ENCODE assay signal across 24 mouse cellular contexts in the genomic region with DNA sequence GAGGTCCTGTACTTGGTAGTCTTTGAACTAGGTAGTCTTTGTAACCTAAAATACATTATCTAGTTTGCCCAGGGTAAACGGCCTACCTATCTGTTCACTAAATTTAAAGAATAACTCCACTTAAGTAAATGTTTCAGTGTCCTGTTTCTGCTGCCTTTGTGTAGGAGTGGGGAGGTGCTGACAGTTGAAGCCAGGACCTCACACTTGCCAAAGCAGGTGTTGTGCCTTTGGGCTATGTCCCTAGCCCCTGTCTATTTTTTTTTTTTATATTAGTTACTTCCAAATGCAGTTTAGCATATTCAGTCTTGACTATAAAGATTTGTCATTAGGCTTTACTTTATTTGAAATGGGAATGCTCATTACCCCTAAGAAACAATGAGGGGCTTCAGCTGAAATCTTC.
"Had no signal": no experiment of that assay in that cellular context is flagged by ENCODE, and none has a peak within 500 bp of the region (broad histone marks: within the 10 kb centered on the region; RNA-seq: fewer than 3 reads in every experiment).

No protein-coding gene starts in this region.

- DNase-seq: cerebellum, adult 9-10 months; cerebellum, adult 9-11 months; cerebellum, postnatal 10 days; cerebellum, postnatal 14 days; cerebellum, postnatal 25 days; cerebellum, postnatal 36 days; embryo, embryonic 11 days; forebrain, postnatal 0 days; gastrocnemius, adult 2 months; gastrocnemius, postnatal 10 days; gastrocnemius, postnatal 14 days; gastrocnemius, postnatal 25 days; gastrocnemius, postnatal 36 days; heart, adult 18-20 months; heart, adult 2 months had no signal

- H3K4me3 ChIP-seq: embryonic facial prominence, embryonic 10.5 days; embryonic facial prominence, embryonic 12.5 days; embryonic facial prominence, embryonic 13.5 days; embryonic facial prominence, embryonic 15.5 days; erythroblast, embryonic 14.5 days; forebrain, embryonic 10.5 days; forebrain, embryonic 12.5 days; forebrain, embryonic 13.5 days; forebrain, embryonic 15.5 days; gastrocnemius, adult 2 months; heart, adult 2 months had no signal

- H3K4me2 ChIP-seq: embryonic facial prominence, embryonic 12.5 days; embryonic facial prominence, embryonic 13.5 days; embryonic facial prominence, embryonic 15.5 days; forebrain, embryonic 12.5 days; forebrain, embryonic 13.5 days; forebrain, embryonic 15.5 days had no signal

- H3K27me3 ChIP-seq: embryonic facial prominence, embryonic 12.5 days; embryonic facial prominence, embryonic 13.5 days; embryonic facial prominence, embryonic 15.5 days; forebrain, embryonic 12.5 days; forebrain, embryonic 13.5 days; forebrain, embryonic 15.5 days had no signal

- H3K36me3 ChIP-seq: forebrain, embryonic 12.5 days had no signal
